Mouse (Mus musculus): ENCODE measurements around the gene Sigmar1.

- TF ChIP-seq CTCF (IDR thresholded peaks at IDR 0.05; ENCODE audit: low read depth) (no peak), EP300 (IDR thresholded peaks at IDR 0.05; ENCODE audit: low read depth) (no peak)
Measured at GRCm38 (mm10) chr4:41759656-41760287, 3.8 kb upstream of the Sigmar1 start.
